Mouse (Mus musculus) C2C12 (cell line): ENCODE results near the gene Fam78b.

Experiments
- CTCF ChIP-seq: IDR thresholded peaks from one replicate; pipeline ENCODE4 v1.5.1; 2011; ENCODE audit not compliant: control insufficient read depth, insufficient read depth, insufficient read length
- USF1 ChIP-seq: IDR thresholded peaks from one replicate; pipeline ENCODE4 v1.6.1; 2011; ENCODE audit warnings: low read depth, mild to moderate bottlenecking, control low read depth, moderate library complexity

GRCm38 (mm10) chr1:167054029-167054428 lies 52.8 kb downstream of the Fam78b start:
- TF ChIP-seq CTCF (no peak), USF1 (no peak)
